Mouse (Mus musculus): ENCODE measurements around the gene Vps33a.

The Vps33a gene

GRCm38 (mm10) chr5:123572357-123573186, at the start of gene Vps33a:
Vps33a (minus strand) TSS chr5:123573038.
- DNase-seq (ENCODE audit: low spot score) = peak; percentile 99

DNA sequence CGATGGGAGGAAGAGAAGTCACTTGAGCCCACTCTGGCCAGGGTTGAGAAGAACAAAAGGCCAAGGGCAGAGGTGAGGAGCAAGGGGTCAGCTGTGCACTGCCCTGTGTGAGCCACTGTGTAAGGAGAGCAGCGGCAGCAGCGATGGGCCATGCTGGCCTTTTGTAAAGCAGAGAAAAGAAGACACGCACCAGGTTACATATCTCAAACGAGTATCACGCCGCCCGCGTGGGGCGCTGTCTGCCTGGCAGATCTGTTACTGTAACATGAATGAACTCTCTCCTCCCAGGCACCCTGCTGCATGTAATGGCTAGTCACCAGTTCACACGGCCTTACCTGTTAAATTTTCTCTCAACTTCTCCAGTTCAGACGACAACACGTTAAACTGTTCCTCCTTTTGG, 49.6 kb upstream of the Vps33a start:
- no peak for DNase-seq (ENCODE audit: low spot score)

DNA sequence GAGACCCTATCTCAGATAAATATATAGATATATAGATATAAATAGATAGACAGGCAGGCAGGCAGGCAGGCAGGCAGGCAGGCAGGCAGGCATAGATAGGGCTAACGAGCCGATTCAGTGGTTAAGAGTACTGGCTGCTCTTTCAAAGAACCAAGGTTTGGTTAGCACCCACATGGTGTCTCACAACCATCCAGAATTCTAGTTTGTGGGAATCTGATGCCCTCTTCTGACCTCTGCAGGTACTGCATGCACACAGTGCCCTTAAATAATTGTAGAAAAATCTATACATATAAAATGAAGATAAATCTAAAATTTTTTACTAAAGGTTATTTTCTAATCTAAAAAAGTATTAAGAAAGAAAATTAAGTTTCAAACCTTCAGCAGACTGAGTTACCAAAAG, 45.7 kb upstream of the Vps33a start:
- DNase-seq (ENCODE audit: low spot score) = no peak

DNA sequence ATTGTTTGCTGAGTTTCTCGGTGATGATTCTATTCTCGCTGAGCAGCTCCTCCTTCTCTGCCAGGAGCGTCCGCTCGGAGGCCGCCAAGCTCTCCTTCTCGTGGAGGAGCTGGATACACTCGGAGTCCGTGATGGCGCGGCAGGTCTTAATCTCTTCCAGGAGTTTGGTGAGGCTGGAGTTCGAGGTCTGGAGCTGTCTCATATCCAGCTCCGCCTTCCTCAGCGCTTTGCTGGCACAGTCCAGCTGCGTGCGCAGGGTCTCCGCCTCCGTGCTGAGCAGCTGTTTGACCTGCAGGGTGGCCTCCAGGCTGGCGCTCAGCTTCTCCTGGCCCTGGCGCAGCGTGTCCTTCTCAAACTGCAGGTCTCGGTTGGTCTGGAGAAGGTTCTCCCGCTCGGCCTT, 41.4 kb upstream of the Vps33a start:
- no peak for DNase-seq (ENCODE audit: low spot score)

DNA sequence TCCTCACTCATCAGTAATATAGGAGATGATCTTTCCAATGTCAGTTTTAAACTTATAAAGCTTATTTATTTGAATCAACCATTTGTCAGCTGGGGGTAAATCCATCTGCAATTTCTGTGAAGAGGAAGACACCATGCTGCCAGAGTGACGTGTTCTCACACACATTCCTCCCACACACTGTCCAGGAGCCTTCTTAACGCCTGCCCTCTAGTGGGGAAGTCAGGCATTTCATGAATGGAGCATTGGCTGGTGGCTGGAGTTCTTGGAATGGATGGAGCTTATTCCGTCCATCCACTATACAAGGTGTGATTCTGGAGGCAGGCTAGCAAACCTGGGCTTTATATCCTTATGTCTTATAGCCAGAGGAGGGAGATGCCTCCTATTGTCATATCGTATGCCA, 37.0 kb upstream of the Vps33a start:
- no peak for DNase-seq (ENCODE audit: low spot score)

DNA sequence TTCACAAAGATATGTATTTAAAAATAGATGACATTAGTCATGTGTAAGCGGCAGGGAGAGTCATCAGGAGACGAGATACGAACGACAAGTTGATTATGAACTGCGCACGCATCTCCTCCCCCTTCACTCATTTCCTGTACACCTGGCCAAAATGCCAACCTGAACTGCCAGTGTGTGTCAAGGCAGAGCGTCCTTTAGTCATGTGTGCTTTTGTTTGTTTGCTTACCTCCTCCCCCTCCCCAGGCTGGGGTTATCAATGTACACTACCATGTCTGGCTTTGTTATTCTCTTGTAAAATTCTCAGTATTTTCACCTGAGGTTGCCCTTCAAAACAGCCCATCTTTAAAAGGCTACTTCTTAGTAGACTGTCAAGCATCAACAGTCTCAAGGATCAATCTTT, 36.6 kb upstream of the Vps33a start:
- no peak for DNase-seq (ENCODE audit: low spot score)

GRCm38 (mm10) chr5:123607211-123607669, 34.4 kb upstream of the Vps33a start:
- no peak for DNase-seq (ENCODE audit: low spot score)

DNA sequence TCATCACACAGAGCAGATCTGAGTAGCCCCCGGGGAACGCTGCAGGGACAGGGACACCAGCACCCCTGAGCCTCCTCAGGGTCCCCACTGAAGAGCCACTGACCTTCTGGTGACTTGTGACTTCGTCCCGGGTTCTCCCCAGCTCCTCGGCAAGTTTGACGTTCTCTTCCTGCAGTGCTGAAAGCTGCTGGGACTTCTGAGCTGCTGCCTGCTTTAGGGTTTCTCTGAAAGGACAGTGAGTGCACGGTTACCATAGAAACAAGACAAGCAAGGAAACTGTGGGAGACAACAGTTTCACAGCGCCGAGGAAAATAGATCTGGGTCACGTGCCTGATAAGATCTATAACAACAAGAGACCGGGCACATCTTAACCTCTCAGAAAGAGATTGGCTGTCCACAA, 30.7 kb upstream of the Vps33a start:
- no peak for DNase-seq (ENCODE audit: low spot score)

DNA sequence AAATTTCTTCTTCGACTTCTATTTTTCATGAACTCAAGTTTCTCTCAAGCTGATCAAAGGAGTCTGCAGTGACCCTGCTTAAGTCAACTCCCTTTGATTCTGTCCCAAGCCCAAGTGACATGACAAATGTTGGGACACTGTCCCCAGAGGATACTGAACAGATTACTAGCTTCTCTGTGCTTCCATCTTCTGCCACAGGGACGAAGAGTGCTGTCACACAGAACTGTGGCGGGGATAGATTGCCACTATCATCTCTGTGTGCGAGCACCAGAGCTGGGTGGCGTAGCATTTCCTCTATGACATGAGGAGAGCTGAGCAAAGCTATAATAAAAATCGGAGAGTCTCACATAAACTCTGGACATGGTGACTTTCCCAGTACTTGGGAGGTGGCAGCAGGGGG, 29.3 kb upstream of the Vps33a start:
- DNase-seq (ENCODE audit: low spot score) = no peak

- DNase-seq (ENCODE audit: low spot score) = no peak
Measured at GRCm38 (mm10) chr5:123599319-123599718, 26.5 kb upstream of the Vps33a start.

GRCm38 (mm10) chr5:123593622-123594280, 20.9 kb upstream of the Vps33a start:
- no peak for DNase-seq (ENCODE audit: low spot score)

DNA sequence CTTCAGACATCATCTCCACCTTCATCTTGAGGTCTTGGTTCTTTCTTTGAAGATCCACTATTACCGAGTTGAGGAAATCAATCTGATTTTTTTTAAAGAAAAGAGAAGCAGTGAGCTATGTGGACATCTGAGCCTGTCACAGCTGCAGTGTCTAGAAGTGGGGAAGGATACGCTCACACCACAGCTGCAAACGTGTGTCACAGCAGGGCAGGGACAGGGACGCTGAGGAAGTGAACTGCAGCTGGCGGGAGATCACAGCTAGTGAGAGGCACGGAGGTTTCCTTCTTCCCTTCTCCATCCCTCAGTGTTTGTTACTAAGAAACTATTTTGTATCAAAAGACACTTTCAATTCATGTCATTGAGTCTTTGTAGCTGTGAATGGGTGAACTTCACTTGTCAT, 7.2 kb upstream of the Vps33a start:
- no peak for DNase-seq (ENCODE audit: low spot score)

DNA sequence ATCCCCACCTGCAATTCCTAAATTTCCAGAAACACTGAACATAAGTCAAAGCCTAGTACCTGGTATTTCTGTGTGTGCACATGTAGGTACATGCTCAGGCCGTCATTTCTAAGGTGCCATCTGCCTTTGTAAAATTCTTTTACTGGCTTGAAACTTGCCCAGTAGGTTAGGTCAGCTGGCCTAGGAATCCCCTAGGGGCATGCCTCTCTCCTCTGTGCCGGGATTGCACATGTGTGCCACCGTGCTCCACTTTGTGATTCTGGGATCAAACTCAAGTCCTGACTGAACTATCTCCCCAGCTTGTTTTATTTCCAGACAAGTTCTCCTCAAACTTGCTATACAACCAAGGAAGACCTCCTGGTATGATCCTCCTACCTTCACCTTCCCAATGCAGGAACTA, 3.9 kb upstream of the Vps33a start:
- DNase-seq (ENCODE audit: low spot score) = no peak

- DNase-seq (ENCODE audit: low spot score) = no peak
Measured at GRCm38 (mm10) chr5:123573362-123573761, 524 bp upstream of the Vps33a start.

GRCm38 (mm10) chr5:123561128-123561527, 11.7 kb downstream of the Vps33a start:
- DNase-seq (ENCODE audit: low spot score) = peak; percentile 1

GRCm38 (mm10) chr5:123559588-123559987, 13.2 kb downstream of the Vps33a start:
- DNase-seq (ENCODE audit: low spot score) = peak; percentile 21

DNA sequence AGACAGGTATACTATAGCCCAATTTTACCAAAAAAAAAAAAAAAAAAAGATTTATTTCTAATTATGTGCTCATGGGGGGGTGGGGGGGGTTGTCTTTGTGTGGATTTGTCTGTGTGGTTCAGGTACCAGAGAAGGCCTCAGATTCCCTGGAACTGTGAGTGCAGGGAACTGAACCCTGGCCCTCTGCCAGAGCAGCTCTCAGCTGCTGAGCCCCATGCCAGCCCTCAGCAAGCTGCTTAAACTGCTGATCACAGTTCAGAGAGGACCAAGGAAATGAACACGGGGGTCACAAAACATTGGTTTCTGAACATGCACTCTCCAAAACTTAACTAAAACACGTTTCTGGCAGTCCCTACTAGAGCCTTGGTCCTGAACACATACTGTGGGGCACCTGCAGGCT, 16.4 kb downstream of the Vps33a start:
- DNase-seq (ENCODE audit: low spot score) = peak; percentile 23

DNA sequence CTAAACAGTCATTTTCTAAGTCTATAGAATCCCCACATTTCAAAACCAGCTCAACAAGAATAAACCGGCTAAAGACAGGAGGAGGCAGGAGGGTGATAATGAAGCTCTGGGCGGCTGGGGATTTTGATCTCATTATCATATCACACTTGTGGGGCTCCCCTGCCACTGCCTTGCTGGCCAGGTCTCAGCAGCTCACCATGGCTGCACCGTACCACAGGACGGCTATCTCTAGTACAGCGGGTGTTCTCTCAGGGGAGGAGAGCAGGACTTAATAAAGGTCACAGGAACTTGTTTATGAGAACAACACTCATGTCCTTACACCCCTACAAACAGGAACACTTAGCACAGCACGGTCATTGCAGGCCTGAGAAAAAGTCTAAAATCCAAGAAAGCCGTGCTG, 17.1 kb downstream of the Vps33a start:
- DNase-seq (ENCODE audit: low spot score) = peak; percentile 3

- peak; percentile 7 for DNase-seq (ENCODE audit: low spot score)
Measured at GRCm38 (mm10) chr5:123533801-123534200, 39.0 kb downstream of the Vps33a start.

DNA sequence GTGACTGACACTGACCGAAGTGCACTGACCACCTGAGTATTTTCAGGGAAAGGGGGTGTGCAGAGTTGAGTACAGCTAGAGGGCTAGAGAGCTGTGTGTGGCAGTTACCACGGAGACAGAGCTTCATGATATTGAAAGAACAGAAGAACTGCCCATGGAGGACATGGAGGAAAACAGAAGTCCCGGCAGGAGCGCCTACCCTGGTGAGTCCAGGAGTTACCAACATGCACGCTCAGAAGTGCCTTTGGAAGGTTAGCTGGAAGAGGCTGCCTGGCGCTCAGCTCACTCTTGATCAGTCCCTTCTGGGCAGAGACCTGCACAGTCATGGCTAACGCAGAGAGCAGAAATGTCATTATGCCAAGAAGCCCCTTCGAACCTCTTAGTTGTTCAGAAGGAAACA, 42.8 kb downstream of the Vps33a start:
- peak; percentile 1 for DNase-seq (ENCODE audit: low spot score)

DNA sequence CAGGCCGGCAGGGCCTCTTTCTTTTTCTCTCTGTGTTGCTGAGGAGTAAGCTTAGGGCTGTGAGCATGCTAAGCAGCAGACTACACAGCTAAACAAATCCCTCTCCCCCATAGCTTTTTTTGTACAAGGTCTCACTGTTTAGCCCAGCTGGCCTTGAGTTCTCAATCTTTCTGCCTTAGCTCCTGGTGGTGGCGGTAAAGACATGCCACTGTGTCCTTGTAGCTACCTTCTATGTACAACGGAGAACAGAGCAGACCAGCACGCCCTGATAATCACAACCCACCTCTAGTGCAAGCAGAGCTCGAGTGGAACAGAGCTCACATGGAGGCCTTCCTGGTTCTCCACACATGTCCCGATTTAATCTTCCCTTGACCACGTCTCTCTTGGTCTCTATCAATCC, 44.2 kb downstream of the Vps33a start:
- DNase-seq (ENCODE audit: low spot score) = peak; percentile 3

DNA sequence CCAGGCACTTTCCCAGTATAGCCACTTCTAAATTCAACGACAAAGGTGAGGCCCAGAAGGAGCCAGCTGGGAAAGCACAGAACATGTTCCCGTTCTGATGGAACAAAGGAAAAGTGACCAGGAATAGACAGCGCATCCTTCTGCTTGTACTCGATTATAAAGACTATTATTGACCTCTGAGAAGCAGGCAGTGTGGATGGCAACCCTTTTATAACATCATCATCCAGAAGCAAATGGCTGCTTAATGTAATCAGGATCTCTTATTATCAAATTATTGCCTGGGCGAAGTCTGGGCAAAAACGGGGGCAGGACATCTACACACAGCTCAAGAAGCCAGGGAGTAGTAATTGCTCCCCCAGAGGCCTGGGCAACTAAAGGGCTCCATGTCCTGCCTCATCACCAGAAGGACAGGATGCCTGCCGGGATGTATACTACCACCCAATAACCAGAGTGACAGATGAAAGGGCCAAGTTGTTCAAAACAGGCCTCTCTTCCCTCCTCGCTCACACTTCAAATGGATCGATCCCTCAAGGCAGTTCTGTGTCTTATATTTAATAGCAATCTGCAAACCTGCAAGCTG, 46.8 kb downstream of the Vps33a start:
- DNase-seq (ENCODE audit: low spot score) = no peak

GRCm38 (mm10) chr5:123525281-123525680, 47.6 kb downstream of the Vps33a start, which contains the start of gene Gm49027:
Gm49027 (minus strand) TSS chr5:123525488.
- no peak for DNase-seq (ENCODE audit: low spot score)

All from testis, postnatal 14 days (tissue).